Mouse (Mus musculus) CH12F3 (cell line): ENCODE results near the gene Smarcd2.

Source experiments
- in situ Hi-C: fragments of 300-500 bp; cut with MboI; formaldehyde crosslinking; loops from 2 replicates; pipeline ENCODE4 v1.14.3; 2020; ENCODE audit warnings: low sequenced_read_pairs

The Smarcd2 gene

GRCm38 (mm10) chr11:106272644-106273310, at the start of gene Smarcd2:
Gene Smarcd2 (minus strand): TSS chr11:106272972.
- in situ Hi-C loops = no loop called here

GRCm38 (mm10) chr11:106318406-106319366, 45.9 kb upstream of the Smarcd2 start:
- in situ Hi-C loops = no loop called here

GRCm38 (mm10) chr11:106317801-106318200, 45.0 kb upstream of the Smarcd2 start:
- in situ Hi-C loops = no loop called here

GRCm38 (mm10) chr11:106316416-106316815, 43.6 kb upstream of the Smarcd2 start:
- in situ Hi-C loops = no loop called here

GRCm38 (mm10) chr11:106314333-106314812, 41.6 kb upstream of the Smarcd2 start, which contains the start of gene Cd79b:
Gene Cd79b (minus strand): TSS chr11:106314762.
- in situ Hi-C loops = no loop called here

- in situ Hi-C loops = no loop called here
Measured at GRCm38 (mm10) chr11:106313533-106313932, 40.8 kb upstream of the Smarcd2 start.

- in situ Hi-C loops = no loop called here
Measured at GRCm38 (mm10) chr11:106310123-106310522, 37.4 kb upstream of the Smarcd2 start.

- in situ Hi-C loops = no loop called here
Measured at GRCm38 (mm10) chr11:106308162-106308561, 35.4 kb upstream of the Smarcd2 start.

- in situ Hi-C loops = no loop called here
Measured at GRCm38 (mm10) chr11:106307432-106307831, 34.7 kb upstream of the Smarcd2 start.

- in situ Hi-C loops = no loop called here
Measured at GRCm38 (mm10) chr11:106306758-106307157, 34.0 kb upstream of the Smarcd2 start.

GRCm38 (mm10) chr11:106306065-106306385, 33.3 kb upstream of the Smarcd2 start:
- in situ Hi-C loops = no loop called here

- in situ Hi-C loops = no loop called here
Measured at GRCm38 (mm10) chr11:106305348-106306064, 32.7 kb upstream of the Smarcd2 start.

GRCm38 (mm10) chr11:106302634-106303033, 29.9 kb upstream of the Smarcd2 start:
- in situ Hi-C loops = no loop called here

GRCm38 (mm10) chr11:106301765-106302164, 29.0 kb upstream of the Smarcd2 start, which contains the start of gene Gh:
Gene Gh (minus strand): TSS chr11:106301865.
- in situ Hi-C loops = no loop called here

- in situ Hi-C loops = no loop called here
Measured at GRCm38 (mm10) chr11:106291861-106292260, 19.1 kb upstream of the Smarcd2 start.

- in situ Hi-C loops = no loop called here
Measured at GRCm38 (mm10) chr11:106290376-106290775, 17.6 kb upstream of the Smarcd2 start.

GRCm38 (mm10) chr11:106289369-106289768, 16.6 kb upstream of the Smarcd2 start:
- in situ Hi-C loops = no loop called here

GRCm38 (mm10) chr11:106286987-106287386, 14.2 kb upstream of the Smarcd2 start:
- in situ Hi-C loops = no loop called here

- in situ Hi-C loops = no loop called here
Measured at GRCm38 (mm10) chr11:106286206-106286605, 13.4 kb upstream of the Smarcd2 start.

- in situ Hi-C loops = no loop called here
Measured at GRCm38 (mm10) chr11:106284126-106284525, 11.4 kb upstream of the Smarcd2 start.

GRCm38 (mm10) chr11:106283371-106283770, 10.6 kb upstream of the Smarcd2 start:
- in situ Hi-C loops = no loop called here
